Mouse (Mus musculus) layer of hippocampus, adult 9-11 months (tissue): ENCODE results near the gene Hexim1.

Source experiments
- DNase-seq: peaks from one replicate; pipeline ENCODE4 v3.0.0; 2022

The Hexim1 gene

GRCm38 (mm10) chr11:103161449-103161848, 45.4 kb downstream of the Hexim1 start:
- DNase-seq: no peak

- DNase-seq: no peak
Observed at GRCm38 (mm10) chr11:103162132-103162531, 46.1 kb downstream of the Hexim1 start.

GRCm38 (mm10) chr11:103164391-103164790, 48.4 kb downstream of the Hexim1 start:
- DNase-seq: no peak

GRCm38 (mm10) chr11:103168690-103169390, 52.8 kb downstream of the Hexim1 start:
- peak; percentile 84 for DNase-seq
